9 mouse cellular contexts compared by ENCODE assay signal in the genomic region with DNA sequence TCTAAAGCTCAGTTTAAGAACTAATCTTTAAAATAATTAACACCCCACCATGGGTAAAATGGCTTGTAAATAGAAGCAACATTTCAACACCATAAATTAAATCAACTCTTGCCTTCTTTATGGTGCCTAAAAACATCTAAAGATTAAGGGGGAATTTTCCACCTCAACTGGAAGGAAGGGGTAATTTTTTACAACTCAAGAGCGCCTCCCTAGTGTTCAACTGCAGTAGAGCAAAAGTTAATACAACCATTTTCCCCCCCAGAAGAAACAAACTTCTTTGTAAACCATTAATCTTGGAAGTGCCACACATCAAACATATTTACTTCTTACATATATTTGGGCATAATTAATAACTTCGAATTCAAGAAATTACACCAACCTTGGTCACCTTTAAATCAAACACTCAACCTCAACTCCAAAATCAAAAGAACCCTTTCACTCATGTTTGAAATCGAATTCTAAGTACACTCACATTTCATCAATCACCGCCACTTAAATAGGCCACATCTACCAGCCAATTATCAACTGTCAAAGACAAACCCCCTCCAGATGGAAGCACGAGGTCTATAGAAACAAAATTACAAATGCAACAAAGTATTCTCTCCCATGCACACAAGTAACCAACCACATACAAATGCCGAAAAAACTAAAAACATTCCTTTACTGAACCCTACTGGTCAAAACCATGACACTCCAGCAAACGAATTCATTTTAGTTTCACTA. TPM values are rescaled to one million over a fixed set of nuclear protein-coding genes. Genes with fewer than 3 reads are reported as not detected.
DNase-seq lines count a peak whose midpoint lies in the region; ATAC-seq and TF ChIP-seq lines count a peak whose summit lies in the region.
"Had no signal": no experiment of that assay in that cellular context is flagged by ENCODE, and none has a peak within 500 bp of the region (broad histone marks: within the 10 kb centered on the region; RNA-seq: fewer than 3 reads in every experiment).

No protein-coding gene starts in this region.

- TF ChIP-seq EP300 in liver, postnatal 0 days (IDR thresholded peaks at IDR 0.05; ENCODE audit: low read depth): no peak

- H3K9me3 ChIP-seq in heart, embryonic 11.5 days (replicated peaks; ENCODE audit: control insufficient read depth, low read length): no peaks in the 10 kb centered on the region
- H3K9me3 ChIP-seq in E14TG2a.4 (ENCODE audit: low read length): no peaks in the 10 kb centered on the region
- no peaks in the 10 kb centered on the region for H3K9me3 ChIP-seq in forebrain, embryonic 14.5 days (replicated peaks; ENCODE audit: control insufficient read depth, low read length)
- no peaks in the 10 kb centered on the region for H3K9me3 ChIP-seq in liver, postnatal 0 days (ENCODE audit: low read length)
- H3K9me3 ChIP-seq: G1E had no signal

- H3K9ac ChIP-seq in heart, embryonic 11.5 days (ENCODE audit: low read depth, low read length): no peak overlapping the region
- no peak overlapping the region for H3K9ac ChIP-seq in forebrain, embryonic 14.5 days (ENCODE audit: low read length)
- H3K9ac ChIP-seq in liver, postnatal 0 days (replicated peaks): no peak overlapping the region

- H3K27ac ChIP-seq in heart, embryonic 11.5 days (ENCODE audit: low read depth, low read length): peak overlapping the region; percentile 99; the same call in 1 of the 2 replicates
- peak overlapping the region; percentile 97 for H3K27ac ChIP-seq in forebrain, embryonic 14.5 days (ENCODE audit: low read depth, low read length)
- H3K27ac ChIP-seq in liver, postnatal 0 days (ENCODE audit: low read depth): peak overlapping the region; percentile 100; the same call in 1 of the 2 replicates

- H3K4me2 ChIP-seq in heart, embryonic 11.5 days: no peak overlapping the region; the same call in 1 of the 2 replicates
- peak overlapping the region; percentile 81 for H3K4me2 ChIP-seq in forebrain, embryonic 14.5 days (ENCODE audit: low read length)
- peak overlapping the region; percentile 63 for H3K4me2 ChIP-seq in liver, postnatal 0 days (ENCODE audit: low read depth, low read length)

- H3K4me1 ChIP-seq in heart, embryonic 11.5 days (ENCODE audit: control insufficient read depth, insufficient read depth, low read length): peaks cover 7% of the 10 kb centered on the region
- H3K4me1 ChIP-seq in E14TG2a.4 (replicated peaks; ENCODE audit: low read depth, low read length): peaks cover 19% of the 10 kb centered on the region
- peaks cover 12% of the 10 kb centered on the region for H3K4me1 ChIP-seq in forebrain, embryonic 14.5 days (ENCODE audit: control insufficient read depth, insufficient read depth, low read length)
- peaks cover 6% of the 10 kb centered on the region for H3K4me1 ChIP-seq in liver, postnatal 0 days (ENCODE audit: insufficient read depth)

- peaks cover 7% of the 10 kb centered on the region; the same call in 1 of the 2 replicates for H3K36me3 ChIP-seq in heart, embryonic 11.5 days (ENCODE audit: control insufficient read depth, insufficient read depth, low read length)
- peaks cover 30% of the 10 kb centered on the region for H3K36me3 ChIP-seq in E14TG2a.4 (ENCODE audit: insufficient read depth, low read length)
- peaks cover 12% of the 10 kb centered on the region for H3K36me3 ChIP-seq in forebrain, embryonic 14.5 days (ENCODE audit: control insufficient read depth, insufficient read depth, low read length)
- peaks cover 28% of the 10 kb centered on the region for H3K36me3 ChIP-seq in liver, postnatal 0 days (replicated peaks; ENCODE audit: insufficient read depth, low read length)

- no peaks in the 10 kb centered on the region for H3K27me3 ChIP-seq in heart, embryonic 11.5 days (ENCODE audit: control insufficient read depth, insufficient read depth, low read length)
- H3K27me3 ChIP-seq in E14TG2a.4 (ENCODE audit: insufficient read depth, low read length): no peaks in the 10 kb centered on the region
- no peaks in the 10 kb centered on the region for H3K27me3 ChIP-seq in forebrain, embryonic 14.5 days (replicated peaks; ENCODE audit: control insufficient read depth, insufficient read depth, low read length)
- no peaks in the 10 kb centered on the region for H3K27me3 ChIP-seq in liver, postnatal 0 days (ENCODE audit: insufficient read depth, low read length)

- peak; percentile 44 for TF ChIP-seq CTCF in E14TG2a.4 (conservative IDR thresholded peaks at IDR 0.05; ENCODE audit: low read length)
- peak; percentile 37 for TF ChIP-seq CTCF in liver, postnatal 0 days (IDR thresholded peaks at IDR 0.05; ENCODE audit: low read depth)

- no peak for DNase-seq in heart, postnatal 25 days (ENCODE audit: low spot score)
- DNase-seq in forebrain, embryonic 14.5 days (ENCODE audit: low spot score): no peak
- DNase-seq in liver, postnatal 0 days: no peak
- no peak for DNase-seq in adrenal gland, adult 18-20 months (ENCODE audit: low spot score in 2 of 2)
- no peak for DNase-seq in spleen, postnatal 10 days (ENCODE audit: low spot score in 2 of 2)

- WGBS in heart, embryonic 11.5 days (ENCODE audit: insufficient replicate concordance): 82% methylated on average over 7 of the region's 7 CpGs
- WGBS in forebrain, embryonic 14.5 days: 60% methylated on average over 7 of the region's 7 CpGs
- WGBS in liver, postnatal 0 days (ENCODE audit: insufficient replicate concordance): 84% methylated on average over 7 of the region's 7 CpGs

- H3K4me3 ChIP-seq in heart, embryonic 11.5 days (ENCODE audit: low read depth, low read length): peak overlapping the region; percentile 64
- peak overlapping the region; percentile 82 for H3K4me3 ChIP-seq in E14TG2a.4 (replicated peaks; ENCODE audit: low read length)
- H3K4me3 ChIP-seq in forebrain, embryonic 14.5 days (ENCODE audit: low read depth, low read length): peak overlapping the region; percentile 55
- peak overlapping the region; percentile 78; the same call in 1 of the 2 replicates for H3K4me3 ChIP-seq in liver, postnatal 0 days (ENCODE audit: low read depth, low read length)

- ATAC-seq in heart, embryonic 11.5 days (replicated peaks; ENCODE audit: insufficient number of reproducible peaks, low FRiP score, low TSS enrichment): no peak
- ATAC-seq in forebrain, embryonic 14.5 days: no peak
- no peak for ATAC-seq in liver, postnatal 0 days
- no peak for ATAC-seq in erythroid progenitor cell, adult 5-6 weeks (replicated peaks; ENCODE audit: low FRiP score, poor library complexity, severe bottlenecking)

- intact Hi-C loops in heart, postnatal 25 days (cut with DNase I): no loop called here

RNA-seq across cellular contexts. Expression of a gene that starts 0.7 kb away (rescaled TPM):
- polyA plus RNA-seq in heart, embryonic 11.5 days (2014; fragmentation: Nextera tagmentation; extraction: Ambion mirVana): 43.6 and 45.6 TPM in 2 replicates
- 10 to 100 TPM; 40.4 to 41.2 TPM for total RNA-seq in heart, postnatal 25 days (2021)
- polyA plus RNA-seq in forebrain, embryonic 14.5 days (2014; fragmentation: Nextera tagmentation; extraction: Ambion mirVana): 40.2 and 43.4 TPM in 2 replicates
- polyA plus RNA-seq in liver, postnatal 0 days (2015; fragmentation: Nextera tagmentation; extraction: Ambion mirVana): 14.1 and 17.2 TPM in 2 replicates
- total RNA-seq in erythroid progenitor cell, adult 5-6 weeks (2015; ENCODE audit: low replicate concordance): 63.1 and 106 TPM in 2 replicates
- 179 and 206 TPM in 2 replicates for total RNA-seq in erythroid progenitor cell, adult 5-6 weeks (2017; ENCODE audit: low replicate concordance)
- total RNA-seq in adrenal gland, adult 18-20 months (2021): 10 to 100 TPM; 35.5 to 35.8 TPM
